Mouse (Mus musculus): ENCODE results near the gene Apc2.

DNA sequence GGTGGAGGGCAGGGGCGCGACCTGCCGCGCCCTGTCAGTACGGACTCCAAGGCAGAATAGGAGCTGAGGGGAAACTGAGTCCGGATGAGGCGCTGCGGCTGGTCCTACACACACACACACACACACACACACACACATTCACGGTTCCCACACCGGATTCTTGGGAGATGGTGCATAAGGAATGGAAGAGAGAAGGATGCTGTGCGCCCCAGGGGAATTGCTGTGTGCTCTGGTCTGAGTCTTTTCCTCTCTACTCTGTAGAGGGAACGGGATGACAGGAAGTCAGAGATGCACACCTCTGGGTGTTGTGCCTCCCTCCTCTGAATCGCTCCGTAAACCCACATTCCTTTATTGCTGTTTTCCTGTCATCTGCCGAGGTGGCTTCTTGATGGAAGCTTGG lies 3.5 kb downstream of the Apc2 start:
- TF ChIP-seq CTCF (IDR thresholded peaks at IDR 0.05; ENCODE audit: extremely low read depth, insufficient read depth, low read length) (no peak), POLR2A (IDR thresholded peaks at IDR 0.05; ENCODE audit: extremely low read depth, insufficient read depth, low read length) (no peak)

Data from cortical plate, adult 2 months (tissue).